In genomic region chr11:54437310-54437822, GRCm38 (mm10) we compare ENCODE assay signal across 8 mouse cellular contexts. TPM values are rescaled to one million over a fixed set of nuclear protein-coding genes. Genes with fewer than 3 reads are reported as not detected.
A peak's percentile ranks its signal among the peaks of the same experiment; 100 is the strongest.
DNase-seq lines count a peak whose midpoint lies in the region; ATAC-seq and TF ChIP-seq lines count a peak whose summit lies in the region.

No protein-coding gene starts in this region.

- peak overlapping the region; percentile 70 for H3K9ac ChIP-seq in intestine, embryonic 16.5 days (ENCODE audit: low read depth, low read length)
- peak overlapping the region; percentile 68 for H3K9ac ChIP-seq in midbrain, embryonic 16.5 days (ENCODE audit: low read depth, low read length)

- H3K4me1 ChIP-seq in embryonic facial prominence, embryonic 10.5 days: peaks cover 19% of the 10 kb centered on the region
- H3K4me1 ChIP-seq in intestine, embryonic 16.5 days (ENCODE audit: control insufficient read depth, insufficient read depth, low read length): peaks cover 6% of the 10 kb centered on the region; the same call in 1 of the 2 replicates
- peaks cover 23% of the 10 kb centered on the region for H3K4me1 ChIP-seq in midbrain, embryonic 16.5 days (ENCODE audit: control insufficient read depth, insufficient read depth, low read length)

- no peak for ATAC-seq in intestine, embryonic 16.5 days
- no peak for ATAC-seq in midbrain, embryonic 16.5 days

- H3K36me3 ChIP-seq in embryonic facial prominence, embryonic 10.5 days (replicated peaks): no peaks in the 10 kb centered on the region
- H3K36me3 ChIP-seq in intestine, embryonic 16.5 days (ENCODE audit: control insufficient read depth, insufficient read depth, low read length): no peaks in the 10 kb centered on the region
- H3K36me3 ChIP-seq in midbrain, embryonic 16.5 days (ENCODE audit: control insufficient read depth, insufficient read depth, low read length): no peaks in the 10 kb centered on the region

- H3K9me3 ChIP-seq in embryonic facial prominence, embryonic 10.5 days: no peaks in the 10 kb centered on the region
- no peaks in the 10 kb centered on the region for H3K9me3 ChIP-seq in intestine, embryonic 16.5 days (ENCODE audit: control insufficient read depth, low read length)
- H3K9me3 ChIP-seq in midbrain, embryonic 16.5 days (replicated peaks; ENCODE audit: control insufficient read depth, low read length, poor library complexity, severe bottlenecking): no peaks in the 10 kb centered on the region

- H3K4me3 ChIP-seq in left cerebral cortex, adult 2 months: peak overlapping the region; percentile 67
- peak overlapping the region; percentile 93 for H3K4me3 ChIP-seq in embryonic facial prominence, embryonic 10.5 days
- H3K4me3 ChIP-seq in intestine, embryonic 16.5 days (ENCODE audit: low read length): peak overlapping the region; percentile 70
- H3K4me3 ChIP-seq in midbrain, embryonic 16.5 days (ENCODE audit: low read depth, low read length): peak overlapping the region; percentile 97

- DNase-seq in left cerebral cortex, adult 2 months (ENCODE audit: extremely low spot score in 1 of 2, low spot score in 2 of 2): no peak
- no peak for DNase-seq in left cerebral cortex, adult 11 months (ENCODE audit: low spot score)
- DNase-seq in embryonic facial prominence, embryonic 10.5 days (ENCODE audit: low spot score): no peak
- no peak for DNase-seq in left cerebral cortex, adult 9 months (ENCODE audit: low spot score in 2 of 2)
- DNase-seq in adrenal gland, adult (ENCODE audit: inconsistent age in 2 of 2, low spot score in 1 of 2): no peak
- DNase-seq in kidney, adult 18-20 months: no peak

- H3K27me3 ChIP-seq in embryonic facial prominence, embryonic 10.5 days (replicated peaks; ENCODE audit: low read depth, poor library complexity, severe bottlenecking): no peaks in the 10 kb centered on the region
- H3K27me3 ChIP-seq in intestine, embryonic 16.5 days (replicated peaks; ENCODE audit: control insufficient read depth, insufficient read depth, low read length): no peaks in the 10 kb centered on the region
- H3K27me3 ChIP-seq in midbrain, embryonic 16.5 days (ENCODE audit: control insufficient read depth, insufficient read depth, low read depth, low read length): no peaks in the 10 kb centered on the region

- 63% methylated on average over 8 of the region's 8 CpGs for WGBS in embryonic facial prominence, embryonic 10.5 days
- WGBS in intestine, embryonic 16.5 days: 53% methylated on average over 8 of the region's 8 CpGs
- 60% methylated on average over 8 of the region's 8 CpGs for WGBS in midbrain, embryonic 16.5 days

- H3K4me2 ChIP-seq in intestine, embryonic 16.5 days (ENCODE audit: low read depth, low read length): peak overlapping the region; percentile 44; the same call in 1 of the 2 replicates
- H3K4me2 ChIP-seq in midbrain, embryonic 16.5 days (ENCODE audit: low read length): peak overlapping the region; percentile 43

- H3K27ac ChIP-seq in left cerebral cortex, adult 2 months: peak overlapping the region; percentile 99
- peak overlapping the region; percentile 96 for H3K27ac ChIP-seq in embryonic facial prominence, embryonic 10.5 days (replicated peaks)
- H3K27ac ChIP-seq in intestine, embryonic 16.5 days (ENCODE audit: low read length): no peak overlapping the region; the same call in 1 of the 2 replicates
- peak overlapping the region; percentile 83 for H3K27ac ChIP-seq in midbrain, embryonic 16.5 days (ENCODE audit: low read length)

- intact Hi-C loops in left cerebral cortex, adult 2 months (cut with DNase I): loop anchor here (5.0 kb wide), 1 partner anchor 80 kb away; no protein-coding TSS in a partner anchor

- no peak for TF ChIP-seq CTCF in left cerebral cortex, adult 2 months (IDR thresholded peaks at IDR 0.05)

RNA-seq across cellular contexts. Expression of gene Fnip1, which starts 0.6 kb away (rescaled TPM):
- 10 to 100 TPM; 36.3 to 38.3 TPM for total RNA-seq in left cerebral cortex, adult 2 months (2021)
- polyA plus RNA-seq in embryonic facial prominence, embryonic 10.5 days (2016; fragmentation: Nextera tagmentation; extraction: Ambion mirVana): 7.8 and 8.6 TPM in 2 replicates
- polyA plus RNA-seq in intestine, embryonic 16.5 days (2015; fragmentation: Nextera tagmentation; extraction: Ambion mirVana): 7.6 and 8.8 TPM in 2 replicates
- 12.3 and 13.0 TPM in 2 replicates for polyA plus RNA-seq in midbrain, embryonic 16.5 days (2015; fragmentation: Nextera tagmentation; extraction: Ambion mirVana)
